Comparison of ENCODE assay signal across 13 mouse cellular contexts in genomic region chr11:96886942-96887546, GRCm38 (mm10). TPM values are rescaled to one million over a fixed set of nuclear protein-coding genes. Genes with fewer than 3 reads are reported as not detected.
DNase-seq lines count a peak whose midpoint lies in the region; ATAC-seq lines count a peak whose summit lies in the region.
"Had no signal": no experiment of that assay in that cellular context is flagged by ENCODE, and none has a peak within 500 bp of the region (broad histone marks: within the 10 kb centered on the region; RNA-seq: fewer than 3 reads in every experiment).

No protein-coding gene starts in this region.

- WGBS in forebrain, embryonic 11.5 days = 85% methylated on average over 8 of the region's 8 CpGs
- 66% methylated on average over 8 of the region's 8 CpGs for WGBS in hindbrain, embryonic 16.5 days

- peak; percentile 78 to 82 for DNase-seq in cerebellum, postnatal 10 days
- no peak for DNase-seq in cerebellum, adult 11 months
- DNase-seq in 416B (ENCODE audit: low read depth) = peak; percentile 42
- no peak for DNase-seq in forebrain, embryonic 11.5 days (ENCODE audit: low spot score)
- DNase-seq in right cerebral cortex, postnatal 25 days = no peak
- DNase-seq in lung, postnatal 14 days = no peak
- DNase-seq: heart, postnatal 4 days; kidney, postnatal 10 days; liver, embryonic 13.5 days; thymus, postnatal 14 days had no signal

- H3K4me1 ChIP-seq in forebrain, embryonic 11.5 days (replicated peaks; ENCODE audit: control insufficient read depth, insufficient read depth, low read length) = peaks cover 29% of the 10 kb centered on the region
- peaks cover 19% of the 10 kb centered on the region for H3K4me1 ChIP-seq in hindbrain, embryonic 16.5 days (ENCODE audit: control insufficient read depth, insufficient read depth, low read depth, low read length)

- H3K9ac ChIP-seq in forebrain, embryonic 11.5 days (ENCODE audit: low read length) = no peak overlapping the region; the same call in 1 of the 2 replicates
- H3K9ac ChIP-seq in hindbrain, embryonic 16.5 days (ENCODE audit: low read depth, low read length) = no peak overlapping the region
- H3K9ac ChIP-seq: liver, embryonic 13.5 days had no signal

- H3K36me3 ChIP-seq in forebrain, embryonic 11.5 days (ENCODE audit: control insufficient read depth, insufficient read depth, low read length) = no peaks in the 10 kb centered on the region
- H3K36me3 ChIP-seq in hindbrain, embryonic 16.5 days (ENCODE audit: control insufficient read depth, insufficient read depth, low read length) = no peaks in the 10 kb centered on the region
- H3K36me3 ChIP-seq: liver, embryonic 13.5 days had no signal

- no peaks in the 10 kb centered on the region for H3K9me3 ChIP-seq in forebrain, embryonic 11.5 days (ENCODE audit: control insufficient read depth, low read length)
- no peaks in the 10 kb centered on the region for H3K9me3 ChIP-seq in hindbrain, embryonic 16.5 days (ENCODE audit: control insufficient read depth, low read length)
- H3K9me3 ChIP-seq: liver, embryonic 13.5 days had no signal

- no peak overlapping the region for H3K4me2 ChIP-seq in forebrain, embryonic 11.5 days (ENCODE audit: low read depth, low read length, severe bottlenecking)
- no peak overlapping the region for H3K4me2 ChIP-seq in hindbrain, embryonic 16.5 days (ENCODE audit: low read length)
- H3K4me2 ChIP-seq: liver, embryonic 13.5 days had no signal

- H3K27ac ChIP-seq in forebrain, embryonic 11.5 days (ENCODE audit: low read depth, low read length) = peak overlapping the region; percentile 91
- H3K27ac ChIP-seq in hindbrain, embryonic 16.5 days (ENCODE audit: low read depth, low read length) = peak overlapping the region; percentile 81
- H3K27ac ChIP-seq: left cerebral cortex, adult 2 months; liver, embryonic 13.5 days had no signal

- no peak for ATAC-seq in forebrain, embryonic 11.5 days (replicated peaks; ENCODE audit: low FRiP score)
- no peak for ATAC-seq in hindbrain, embryonic 16.5 days
- no peak for ATAC-seq in megakaryocyte progenitor cell, adult 5-6 weeks (replicated peaks; ENCODE audit: poor library complexity)

- H3K27me3 ChIP-seq in forebrain, embryonic 11.5 days (ENCODE audit: control insufficient read depth, insufficient read depth, low read length) = no peaks in the 10 kb centered on the region
- no peaks in the 10 kb centered on the region for H3K27me3 ChIP-seq in hindbrain, embryonic 16.5 days (replicated peaks; ENCODE audit: control insufficient read depth, insufficient read depth, low read length)
- H3K27me3 ChIP-seq: liver, embryonic 13.5 days had no signal

- no peak overlapping the region for H3K4me3 ChIP-seq in forebrain, embryonic 11.5 days (ENCODE audit: low read depth, low read length)
- H3K4me3 ChIP-seq in hindbrain, embryonic 16.5 days (ENCODE audit: low read length) = no peak overlapping the region
- H3K4me3 ChIP-seq: left cerebral cortex, adult 2 months; liver, embryonic 13.5 days had no signal

RNA-seq across cellular contexts. Expression of gene Cdk5rap3, which starts 29.3 kb away (rescaled TPM):
- polyA plus RNA-seq in forebrain, embryonic 11.5 days (2014; fragmentation: Nextera tagmentation; extraction: Ambion mirVana) = 83.4 and 94.0 TPM in 2 replicates
- polyA plus RNA-seq in hindbrain, embryonic 16.5 days (2015; fragmentation: Nextera tagmentation; extraction: Ambion mirVana) = 81.2 and 84.8 TPM in 2 replicates
- 30.3 and 31.4 TPM in 2 replicates for total RNA-seq in megakaryocyte progenitor cell, adult 5-6 weeks (2015)
- total RNA-seq in megakaryocyte progenitor cell, adult 5-6 weeks (2017) = 70.1 and 74.3 TPM in 2 replicates

RNA-seq across cellular contexts. Expression of gene Copz2, which starts 37.4 kb away (rescaled TPM):
- polyA plus RNA-seq in forebrain, embryonic 11.5 days (2014; fragmentation: Nextera tagmentation; extraction: Ambion mirVana) = 33.2 and 33.8 TPM in 2 replicates
- 22.2 and 27.4 TPM in 2 replicates for polyA plus RNA-seq in hindbrain, embryonic 16.5 days (2015; fragmentation: Nextera tagmentation; extraction: Ambion mirVana)
- 6.2 and 6.5 TPM in 2 replicates for total RNA-seq in megakaryocyte progenitor cell, adult 5-6 weeks (2015)
- 3.3 and 4.0 TPM in 2 replicates for total RNA-seq in megakaryocyte progenitor cell, adult 5-6 weeks (2017)

RNA-seq across cellular contexts. Expression of gene Prr15l, which starts 40.9 kb away (rescaled TPM):
- 0.25 and 0.29 TPM in 2 replicates for polyA plus RNA-seq in forebrain, embryonic 11.5 days (2014; fragmentation: Nextera tagmentation; extraction: Ambion mirVana)
- 0.35 and 0.60 TPM in 2 replicates for polyA plus RNA-seq in hindbrain, embryonic 16.5 days (2015; fragmentation: Nextera tagmentation; extraction: Ambion mirVana)
- total RNA-seq in megakaryocyte progenitor cell, adult 5-6 weeks (2015) = not detected in 2 replicates
- total RNA-seq in megakaryocyte progenitor cell, adult 5-6 weeks (2017) = not detected in 2 replicates
- total RNA-seq: left cerebral cortex, adult 2 months had no signal

RNA-seq across cellular contexts. Expression of gene Pnpo, which starts 56.7 kb away (rescaled TPM):
- polyA plus RNA-seq in forebrain, embryonic 11.5 days (2014; fragmentation: Nextera tagmentation; extraction: Ambion mirVana) = 24.8 and 28.8 TPM in 2 replicates
- 36.2 and 37.3 TPM in 2 replicates for polyA plus RNA-seq in hindbrain, embryonic 16.5 days (2015; fragmentation: Nextera tagmentation; extraction: Ambion mirVana)
- 22.5 and 23.0 TPM in 2 replicates for total RNA-seq in megakaryocyte progenitor cell, adult 5-6 weeks (2015)
- 36.3 and 38.7 TPM in 2 replicates for total RNA-seq in megakaryocyte progenitor cell, adult 5-6 weeks (2017)

RNA-seq across cellular contexts. Expression of gene Nfe2l1, which starts 57.3 kb away (rescaled TPM):
- 38.6 and 42.9 TPM in 2 replicates for polyA plus RNA-seq in forebrain, embryonic 11.5 days (2014; fragmentation: Nextera tagmentation; extraction: Ambion mirVana)
- polyA plus RNA-seq in hindbrain, embryonic 16.5 days (2015; fragmentation: Nextera tagmentation; extraction: Ambion mirVana) = 83.3 and 86.9 TPM in 2 replicates
- total RNA-seq in megakaryocyte progenitor cell, adult 5-6 weeks (2015) = 39.0 and 39.8 TPM in 2 replicates
- total RNA-seq in megakaryocyte progenitor cell, adult 5-6 weeks (2017) = 41.0 and 42.5 TPM in 2 replicates

Comparison
In these comparisons a context has a peak if more than half of its experiments do, and no peak if none do; other contexts are left out.
1. DNase-seq: peak in cerebellum, postnatal 10 days (2 of 2) and 416B (single experiment); none in cerebellum, adult 11 months (single experiment), forebrain, embryonic 11.5 days (single experiment), right cerebral cortex, postnatal 25 days (single experiment) and lung, postnatal 14 days (single experiment).